Mouse (Mus musculus) cerebellum, adult 11-12 months (tissue): ENCODE data around the gene Pgap3.
A peak's percentile ranks its signal among the peaks of the same experiment; 100 is the strongest.

ENCODE experiments used
- DNase-seq: peaks from one replicate; pipeline ENCODE4 v3.0.0; 2022

The Pgap3 gene

DNA sequence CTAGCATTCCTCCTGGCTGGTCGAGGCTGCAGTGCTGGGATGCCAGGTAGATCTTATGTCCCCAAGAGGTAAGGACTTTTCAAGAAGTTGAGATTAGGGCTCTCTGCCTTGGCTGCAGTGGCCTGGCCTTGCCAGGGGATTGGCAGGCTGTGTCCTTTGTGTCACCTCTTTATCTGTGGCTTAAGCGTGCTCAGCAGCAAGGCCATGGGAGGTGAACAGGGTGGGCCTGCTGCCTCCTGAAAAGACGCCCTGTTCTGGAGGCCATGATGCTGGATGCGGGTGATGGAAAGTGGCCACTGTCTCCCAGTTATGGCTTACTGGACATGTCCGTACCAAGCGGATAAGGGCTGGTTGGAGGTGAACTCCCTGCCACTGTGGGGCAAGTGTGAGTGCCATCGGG, 20.9 kb downstream of the Pgap3 start:
- no peak for DNase-seq

DNA sequence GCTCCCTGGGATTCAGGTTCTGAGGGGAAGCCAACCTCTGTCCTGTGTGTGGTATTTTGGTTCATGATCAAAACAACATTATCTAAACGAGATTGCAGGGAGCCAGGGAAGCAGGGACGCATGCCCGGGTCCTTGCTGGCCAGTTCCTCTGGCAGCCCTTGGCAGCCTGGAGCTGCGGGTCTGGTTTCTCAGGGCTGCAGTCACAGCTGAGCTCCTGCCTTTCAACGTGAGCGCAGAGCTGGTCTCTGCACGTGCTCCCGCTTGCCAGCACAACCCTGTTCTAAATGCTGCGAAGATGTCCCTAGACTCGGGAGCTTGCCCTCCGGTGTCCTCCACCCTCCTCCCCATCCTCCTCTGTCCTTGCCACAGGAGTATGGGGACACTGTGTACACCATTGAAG, 22.5 kb downstream of the Pgap3 start:
- DNase-seq: no peak

DNA sequence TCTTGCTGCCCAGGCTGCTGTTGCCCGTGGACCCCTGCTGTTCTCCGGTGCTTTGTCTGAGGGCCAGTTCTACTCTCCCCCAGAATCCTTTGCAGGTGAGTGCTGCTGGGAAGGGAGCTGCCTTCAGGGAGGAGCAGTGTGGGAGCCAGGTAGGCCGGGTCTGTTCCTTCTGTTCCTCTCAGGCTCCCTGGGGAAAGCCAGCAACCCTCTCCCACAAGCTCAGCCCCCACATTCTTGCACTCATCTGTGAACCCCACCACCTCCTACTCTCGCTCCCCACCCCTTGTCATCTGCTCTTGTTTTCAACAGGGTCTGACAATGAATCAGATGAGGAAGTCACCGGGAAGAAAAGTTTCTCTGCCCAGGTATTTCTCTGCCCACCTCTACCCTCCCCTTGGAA, 23.5 kb downstream of the Pgap3 start:
- DNase-seq: no peak

DNA sequence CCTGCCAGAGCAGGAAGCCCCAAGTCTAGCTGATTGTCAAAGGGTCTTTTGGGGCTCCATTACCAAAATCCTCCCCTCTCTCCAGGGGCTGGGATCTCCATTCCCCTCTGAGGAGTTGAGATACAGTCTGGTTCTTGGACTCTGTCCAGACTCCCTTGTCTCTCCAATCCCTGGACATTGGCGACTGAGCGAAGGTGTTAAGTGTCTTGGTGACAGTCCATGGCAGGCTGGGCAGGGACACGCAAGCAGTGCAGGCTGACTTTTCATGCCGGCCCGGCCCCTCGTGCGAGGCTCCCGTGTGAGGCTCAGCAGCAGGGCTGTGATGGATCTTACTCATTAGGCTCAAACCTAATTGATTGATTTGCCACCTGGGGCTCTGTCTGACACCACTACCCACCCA, 26.0 kb downstream of the Pgap3 start:
- DNase-seq: no peak

DNA sequence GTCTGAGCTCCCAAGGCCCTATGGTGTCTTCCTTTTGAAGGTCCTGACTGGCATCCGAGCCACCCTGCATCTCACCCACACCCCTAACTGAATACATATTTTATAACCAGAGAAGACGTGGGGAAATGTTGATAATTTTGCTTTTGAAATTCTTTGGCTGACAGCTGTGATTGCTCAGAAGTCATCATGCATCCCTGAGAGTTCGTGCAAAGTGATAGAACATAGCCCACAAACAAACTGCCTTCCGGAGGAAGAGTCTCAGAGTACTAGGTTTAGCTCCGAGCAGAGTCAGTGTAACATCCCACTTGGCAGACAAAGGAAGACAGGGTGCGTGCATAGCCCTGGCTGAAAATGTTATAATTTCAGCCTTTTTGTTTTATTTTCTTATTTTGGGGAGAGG, 27.0 kb downstream of the Pgap3 start:
- no peak for DNase-seq

DNA sequence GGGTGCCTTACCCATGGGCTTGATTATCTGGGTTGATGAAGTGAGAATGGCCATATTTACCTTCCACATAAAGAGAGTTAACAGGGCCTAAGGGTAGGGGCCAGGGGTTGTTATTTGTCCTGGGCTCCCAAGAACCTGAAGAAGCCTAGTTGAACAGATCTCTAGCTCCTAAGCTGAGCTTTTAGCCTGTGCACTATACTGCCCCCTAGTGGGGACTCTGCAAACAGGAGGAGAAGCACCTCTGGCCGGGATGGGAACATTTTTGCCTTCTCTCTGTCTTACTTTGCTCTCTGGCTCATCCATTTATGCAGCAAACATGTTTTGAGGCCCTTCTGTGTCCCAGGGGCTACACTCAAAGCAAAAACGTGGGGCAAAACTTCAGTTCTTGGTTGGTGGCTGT, 27.9 kb downstream of the Pgap3 start:
- DNase-seq: no peak

DNA sequence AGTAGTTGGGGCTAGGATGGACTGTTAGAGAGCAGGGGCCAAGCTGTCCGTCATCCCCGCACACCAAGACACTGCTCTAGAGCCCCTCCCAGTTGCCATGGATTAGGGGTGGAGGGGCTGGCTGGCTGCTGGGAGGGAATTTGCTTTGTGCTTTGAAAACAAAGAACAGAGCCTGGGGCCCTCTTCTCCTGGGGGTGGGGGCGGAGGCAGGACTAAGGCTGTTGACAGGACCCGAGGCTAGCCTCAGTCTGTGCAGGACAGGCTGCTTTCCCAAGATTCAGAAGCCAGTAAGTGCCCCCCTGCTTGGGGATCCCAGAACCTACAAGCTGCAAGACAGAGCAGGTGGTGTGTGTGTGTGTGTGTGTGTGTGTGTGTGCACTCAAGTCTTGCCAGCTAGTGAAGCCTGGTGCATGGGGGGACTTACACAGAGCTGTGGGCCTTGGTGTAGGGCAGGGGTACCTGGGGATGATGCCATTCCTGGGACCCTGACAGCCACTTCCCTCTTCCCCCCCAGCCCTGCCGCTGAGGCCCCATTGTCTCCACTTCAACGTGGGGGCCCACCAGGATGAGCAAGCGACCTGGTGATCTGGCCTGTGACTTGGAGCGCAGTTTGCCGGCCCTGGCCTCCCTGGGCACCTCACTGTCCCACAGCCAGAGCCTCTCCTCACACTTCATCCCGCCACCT, 28.6 kb downstream of the Pgap3 start:
- DNase-seq: no peak

DNA sequence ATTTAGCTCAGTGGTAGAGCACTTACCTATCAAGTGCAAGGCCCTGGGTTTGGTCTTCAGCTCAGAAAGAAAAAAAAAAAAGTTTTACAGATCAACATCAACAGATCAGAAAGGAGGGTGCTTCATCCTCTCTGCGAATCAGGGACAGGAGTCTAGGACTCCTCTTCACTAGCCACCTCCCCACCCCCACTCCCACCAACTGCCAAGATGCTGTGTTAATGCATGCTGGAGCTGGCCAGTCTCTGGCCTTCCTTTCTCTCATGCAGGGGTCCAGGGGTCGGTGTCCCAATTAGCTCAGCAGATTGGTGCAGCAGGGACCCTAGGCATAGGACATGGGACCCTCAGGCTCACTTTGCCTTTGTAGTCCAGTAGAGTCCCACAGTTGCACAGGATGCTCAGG, 29.7 kb downstream of the Pgap3 start:
- DNase-seq: no peak

DNA sequence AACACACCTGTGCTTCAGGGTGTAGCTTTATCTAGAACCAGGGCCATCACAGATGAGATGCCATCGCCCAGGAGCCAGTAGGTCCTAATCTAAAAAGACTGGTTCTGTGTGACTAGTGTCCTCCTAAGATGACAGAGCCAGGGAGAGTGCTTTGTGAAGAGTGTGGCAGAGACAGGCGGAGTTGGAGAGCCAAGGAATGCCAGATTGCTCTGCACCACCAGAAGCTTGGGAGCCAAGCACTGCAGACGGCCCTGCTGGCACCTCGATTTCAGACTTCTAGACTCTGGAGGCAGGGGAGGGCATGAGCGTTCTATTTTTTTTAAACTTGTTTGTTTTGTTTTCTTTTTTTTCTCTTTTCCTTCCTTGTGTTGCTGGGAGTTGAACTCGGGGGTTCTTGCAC, 31.0 kb downstream of the Pgap3 start:
- peak; percentile 73 for DNase-seq

DNA sequence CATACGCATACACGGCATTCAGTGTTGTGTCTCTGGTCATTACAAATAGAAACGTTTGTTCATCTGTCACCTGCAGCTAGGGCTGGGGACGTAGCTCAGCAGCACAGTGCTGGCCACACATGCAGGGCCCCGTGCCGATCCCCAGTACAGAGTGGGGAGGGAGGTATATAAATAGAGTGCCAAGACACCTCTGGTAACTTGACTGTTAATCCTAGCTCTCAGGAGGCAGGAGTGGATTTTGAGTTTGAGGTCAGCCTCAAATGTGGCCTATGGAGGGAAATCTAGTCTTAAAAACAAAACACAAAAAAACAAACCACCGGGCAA, 32.5 kb downstream of the Pgap3 start:
- no peak for DNase-seq

DNA sequence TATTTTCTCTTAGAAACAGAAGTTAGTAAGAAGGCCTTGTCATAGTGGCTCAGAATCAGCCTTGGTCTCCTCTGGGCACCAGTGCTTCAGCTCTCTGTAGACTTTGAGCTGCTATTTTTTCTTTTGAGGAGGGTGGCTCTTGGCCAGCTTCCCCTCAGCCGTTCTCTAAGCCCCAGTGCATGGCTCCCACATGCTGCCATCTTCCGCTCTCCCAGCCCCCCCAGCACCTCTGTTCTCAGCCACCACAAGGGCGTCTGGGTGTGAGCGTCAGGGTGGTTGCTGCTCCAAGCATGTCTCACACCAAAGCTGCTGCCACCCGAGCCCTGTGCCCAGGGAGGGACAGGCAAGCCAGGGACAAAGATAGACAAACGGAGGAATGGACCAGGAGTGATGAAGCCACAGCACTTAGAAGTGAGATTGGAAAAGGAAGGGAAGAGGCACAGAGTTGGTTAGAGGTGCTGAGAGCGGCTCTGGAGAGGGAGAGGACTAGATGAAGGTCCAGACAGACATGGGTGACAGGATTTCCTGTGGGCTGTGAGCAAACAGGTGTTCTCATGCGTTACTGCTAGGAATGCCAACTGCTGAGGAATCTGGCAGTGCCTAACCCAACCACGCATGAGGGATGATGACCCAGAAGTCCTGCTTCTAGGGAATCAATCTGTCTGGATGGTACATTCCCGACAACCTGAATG, 33.0 kb downstream of the Pgap3 start:
- no peak for DNase-seq

DNA sequence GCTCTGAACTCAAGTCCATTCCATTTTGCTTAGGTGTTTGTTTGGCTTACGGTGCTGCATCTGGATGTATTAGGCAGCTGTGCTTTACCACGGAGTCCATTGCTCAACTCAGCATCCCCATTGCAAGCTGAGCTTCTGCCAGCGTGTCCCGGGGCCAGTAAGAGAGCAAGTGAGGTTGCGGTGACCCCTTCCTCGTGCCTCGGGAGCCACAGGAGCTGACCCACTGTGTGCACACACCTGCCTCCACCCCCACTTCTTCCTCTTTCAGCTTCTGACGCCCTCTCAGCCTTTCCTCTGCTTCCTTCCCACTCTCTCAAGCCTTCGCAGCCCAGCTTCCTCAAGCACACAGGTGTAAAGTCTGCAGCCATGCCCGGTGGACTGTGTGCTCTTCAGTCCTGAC, 34.0 kb downstream of the Pgap3 start:
- no peak for DNase-seq

DNA sequence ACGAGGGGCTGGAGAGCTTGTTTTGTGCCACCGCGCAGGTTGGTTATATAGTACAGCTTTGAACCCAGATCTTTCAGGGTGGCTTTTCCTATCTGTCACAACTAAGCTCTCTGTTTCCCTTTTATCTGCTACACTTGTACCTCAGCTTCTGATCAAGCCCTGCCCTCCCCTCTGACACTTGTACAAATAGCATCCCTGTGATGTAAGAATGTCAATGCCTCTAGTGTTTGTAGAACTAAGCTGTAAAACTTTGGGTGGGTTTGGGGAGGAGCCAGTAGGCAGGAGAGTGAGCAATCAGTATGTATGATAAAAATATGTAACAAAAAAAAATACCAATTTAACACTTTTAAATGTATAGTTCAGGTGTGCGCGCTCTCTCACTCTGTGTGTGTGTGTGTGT, 35.9 kb downstream of the Pgap3 start:
- DNase-seq: no peak

DNA sequence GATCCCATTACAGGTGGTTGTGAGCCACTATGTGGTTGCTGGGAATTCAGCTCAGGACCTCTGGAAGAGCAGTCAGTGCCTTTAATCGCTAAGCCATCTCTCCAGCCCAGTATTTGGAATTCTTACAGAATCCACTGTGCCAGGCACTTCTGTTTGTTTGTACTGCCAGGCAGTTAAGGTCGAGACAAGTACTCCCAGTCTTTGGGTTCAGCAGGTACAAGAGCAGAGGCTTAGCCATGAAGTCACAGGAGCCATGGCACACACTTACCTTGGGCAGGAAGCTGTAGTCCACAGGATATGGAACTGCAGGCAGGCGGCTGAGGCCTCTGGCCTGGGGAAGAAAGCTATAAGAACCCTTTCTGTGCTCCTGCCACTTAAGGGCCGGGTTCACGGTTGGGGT, 36.5 kb downstream of the Pgap3 start:
- DNase-seq: no peak

DNA sequence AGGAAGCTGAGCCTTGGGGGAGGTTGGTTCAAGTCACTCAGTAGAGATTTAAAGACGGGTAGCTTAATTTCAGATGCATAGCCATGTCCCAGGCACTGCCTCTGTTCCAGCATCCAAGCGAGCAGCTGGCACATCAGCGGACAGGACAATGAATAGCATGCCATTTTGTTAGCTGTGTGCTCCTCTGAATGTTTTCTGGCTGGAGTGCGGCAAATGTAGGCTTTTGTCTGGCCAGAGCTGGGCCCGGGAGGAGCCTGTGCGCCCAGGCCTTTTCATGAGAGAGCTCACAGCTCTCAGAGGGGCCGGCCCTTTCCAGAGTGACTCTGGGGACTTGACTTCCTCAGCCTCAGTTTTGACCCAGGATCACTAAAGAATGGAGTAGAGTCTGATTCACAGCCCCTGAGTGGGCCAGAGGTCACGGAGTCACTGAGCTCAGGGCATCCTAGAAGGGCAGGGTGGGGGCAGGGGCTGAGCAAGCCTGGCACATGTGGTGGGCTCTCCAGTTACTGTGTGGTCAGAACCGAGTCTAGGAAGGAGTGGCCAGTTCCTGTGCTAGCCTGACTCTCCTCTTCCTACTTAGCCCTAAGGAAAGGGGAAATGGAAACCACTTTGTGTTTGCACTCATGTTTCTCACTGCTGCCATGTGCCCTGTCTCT, 39.3 kb downstream of the Pgap3 start:
- DNase-seq: no peak

DNA sequence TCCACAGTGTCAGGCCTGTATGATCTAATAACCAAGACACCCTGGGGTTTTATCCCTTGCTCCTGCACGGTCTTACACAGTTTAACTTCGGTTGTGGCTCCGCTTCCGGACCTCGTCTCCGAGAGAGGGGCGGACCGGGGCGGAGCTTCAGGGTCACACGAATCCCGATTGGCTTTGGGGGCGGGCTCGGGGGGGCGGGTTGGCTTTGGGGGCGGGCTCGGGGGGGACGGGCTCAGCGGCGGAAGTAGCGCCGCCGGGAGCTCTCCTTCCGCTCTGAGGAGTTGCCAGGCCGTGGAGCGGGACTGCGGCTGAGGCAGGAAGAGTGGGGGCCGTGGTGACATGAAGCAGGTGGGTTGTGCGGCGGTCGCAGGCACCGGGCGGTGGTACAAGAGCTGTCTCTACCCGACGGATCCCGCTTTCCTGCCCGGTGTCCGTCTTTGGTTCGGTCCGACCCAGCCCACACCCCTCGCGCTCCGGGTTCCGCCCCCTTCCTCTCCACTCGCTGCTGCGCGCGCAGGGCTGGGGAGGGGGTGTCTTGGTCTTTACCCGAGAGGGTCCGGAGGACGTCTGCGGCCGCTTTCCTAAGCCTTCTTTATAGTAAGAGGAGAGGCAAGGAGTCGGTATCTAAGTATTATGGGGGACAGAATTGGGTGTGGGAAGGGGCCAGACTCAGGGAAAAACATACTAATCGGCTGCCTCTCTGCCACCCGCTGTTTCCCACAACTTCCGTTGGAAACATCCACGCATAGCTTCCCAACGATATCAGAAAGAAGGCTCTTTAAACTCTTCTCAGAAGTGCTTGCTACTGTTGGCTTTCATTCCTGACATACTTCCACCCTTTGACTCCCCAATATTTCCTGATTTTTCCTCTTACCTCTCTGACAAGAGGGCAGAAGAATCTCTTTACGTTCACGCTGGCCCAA, 41.9 kb downstream of the Pgap3 start, which contains the start of gene Stard3:
Stard3 (plus strand) TSS at position 208 of the 923 bp plus-strand sequence.
- DNase-seq: peak; percentile 87

DNA sequence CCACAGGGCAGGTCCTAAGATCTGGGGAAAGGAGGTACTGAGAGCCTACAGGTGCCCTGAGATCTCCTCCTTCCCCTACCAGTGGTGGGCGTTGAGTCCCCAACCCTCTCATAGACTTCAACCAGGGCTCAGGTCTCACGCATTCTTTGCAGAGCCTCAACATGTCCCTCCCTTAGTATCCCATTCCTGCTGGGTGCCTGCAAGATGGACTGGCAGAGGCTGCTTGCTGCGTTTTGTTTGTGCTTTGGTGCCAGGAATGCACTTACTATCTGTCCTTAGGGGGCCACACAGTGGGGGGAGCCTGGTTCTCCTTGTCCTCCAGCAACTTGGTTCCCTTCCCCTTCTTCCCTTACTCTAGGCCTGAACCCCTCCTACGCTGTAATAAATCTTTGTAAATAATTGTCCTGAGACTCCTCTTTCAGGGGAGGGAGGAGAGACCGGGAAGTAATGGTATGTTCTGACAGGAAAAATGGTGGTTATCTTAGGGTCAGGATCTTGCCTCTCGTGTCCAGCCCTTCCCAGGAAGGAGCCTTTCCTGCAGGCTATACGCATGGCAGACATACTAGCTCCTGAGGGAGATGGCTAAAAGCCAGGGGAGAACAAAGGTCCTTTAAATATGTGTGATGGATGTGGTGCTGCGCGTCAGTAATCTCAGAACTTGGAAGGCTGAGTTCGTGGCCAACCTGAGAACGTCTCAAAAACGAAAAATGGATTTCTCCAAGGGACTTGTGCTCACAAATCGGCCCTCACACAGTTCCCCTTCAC, 42.7 kb downstream of the Pgap3 start:
- no peak for DNase-seq

DNA sequence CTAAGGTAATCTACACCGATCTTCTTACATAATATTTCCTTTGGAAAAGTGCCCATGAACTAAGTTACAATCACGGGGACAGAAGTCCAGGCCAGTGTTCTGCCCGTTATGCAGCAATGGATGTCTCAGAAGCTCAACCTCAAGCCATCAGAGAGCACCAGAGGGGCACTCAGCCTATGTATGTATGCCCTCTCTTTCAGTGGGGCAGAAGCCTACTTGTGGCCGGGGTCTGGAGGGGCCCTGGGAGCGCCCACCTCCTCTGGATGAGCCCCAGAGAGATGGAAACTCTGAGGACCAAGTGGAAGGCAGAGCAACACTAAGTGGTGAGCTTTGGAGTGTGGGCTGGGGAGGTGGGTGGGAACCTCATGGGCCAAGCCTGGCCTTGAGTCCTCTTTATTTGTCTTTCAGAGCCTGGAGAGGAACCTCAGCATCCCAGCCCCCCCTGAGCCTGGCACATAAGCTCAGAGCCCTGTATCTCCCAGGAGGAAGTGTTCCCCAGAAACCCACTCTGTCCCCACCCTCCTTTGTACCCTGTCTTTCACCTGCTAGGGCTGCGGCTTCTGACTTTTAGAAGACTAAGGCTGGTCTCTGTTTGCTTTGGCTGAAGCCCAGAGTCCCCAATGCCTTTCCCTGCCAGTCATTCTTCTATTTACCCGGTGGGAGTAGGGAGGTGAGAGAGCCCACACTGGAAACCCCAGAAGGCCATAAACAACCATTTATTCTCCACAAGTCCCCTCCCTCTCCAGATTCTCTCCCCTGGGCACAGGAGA, 43.5 kb downstream of the Pgap3 start:
- DNase-seq: no peak

DNA sequence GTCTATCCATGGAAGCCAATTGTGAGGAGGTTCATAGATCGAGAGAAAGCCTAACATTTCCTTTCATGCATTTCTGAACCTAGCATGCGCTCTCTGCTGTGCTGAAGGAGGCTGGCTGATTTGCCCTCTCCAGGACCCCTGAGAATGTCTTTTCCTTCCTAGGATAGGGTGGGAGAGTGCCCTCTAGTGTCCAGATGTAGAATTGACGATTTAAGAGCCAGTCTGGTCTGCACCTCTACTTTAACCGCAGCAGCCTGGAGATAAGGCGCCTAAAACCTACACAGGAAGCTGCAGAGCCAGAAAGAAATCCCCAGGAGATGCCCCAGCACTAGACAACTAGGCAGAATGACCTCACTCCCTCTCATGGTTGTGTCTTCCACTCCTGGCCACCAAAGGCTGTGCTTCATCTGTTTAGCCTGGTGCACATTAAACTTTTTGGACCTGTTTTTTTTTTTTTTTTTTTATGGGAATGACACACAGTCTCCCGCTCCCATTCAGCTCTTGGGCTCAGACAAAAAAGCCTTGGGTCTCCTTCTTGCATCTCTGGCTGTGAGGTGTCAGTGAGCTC, 44.5 kb downstream of the Pgap3 start:
- DNase-seq: no peak

DNA sequence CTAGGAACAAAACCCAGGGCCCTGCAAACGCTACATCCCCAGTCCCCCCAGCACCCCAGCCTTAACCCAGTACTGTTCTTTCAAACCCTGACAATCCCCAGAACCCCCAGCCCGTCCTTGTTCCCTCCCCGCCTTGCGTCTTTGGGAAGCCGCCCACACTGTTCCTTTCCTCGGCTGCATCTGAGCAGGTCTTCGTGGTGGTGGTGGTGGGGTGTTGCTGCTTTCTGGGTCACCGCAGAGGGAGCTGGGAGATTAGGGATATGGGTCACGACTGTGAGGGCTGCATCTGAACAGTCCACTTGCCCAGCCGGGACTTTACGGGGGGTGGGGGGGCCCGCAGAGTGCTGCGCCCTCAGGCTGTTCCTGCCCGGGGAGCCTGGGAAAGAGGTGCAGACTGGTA, 45.8 kb downstream of the Pgap3 start:
- DNase-seq: no peak

DNA sequence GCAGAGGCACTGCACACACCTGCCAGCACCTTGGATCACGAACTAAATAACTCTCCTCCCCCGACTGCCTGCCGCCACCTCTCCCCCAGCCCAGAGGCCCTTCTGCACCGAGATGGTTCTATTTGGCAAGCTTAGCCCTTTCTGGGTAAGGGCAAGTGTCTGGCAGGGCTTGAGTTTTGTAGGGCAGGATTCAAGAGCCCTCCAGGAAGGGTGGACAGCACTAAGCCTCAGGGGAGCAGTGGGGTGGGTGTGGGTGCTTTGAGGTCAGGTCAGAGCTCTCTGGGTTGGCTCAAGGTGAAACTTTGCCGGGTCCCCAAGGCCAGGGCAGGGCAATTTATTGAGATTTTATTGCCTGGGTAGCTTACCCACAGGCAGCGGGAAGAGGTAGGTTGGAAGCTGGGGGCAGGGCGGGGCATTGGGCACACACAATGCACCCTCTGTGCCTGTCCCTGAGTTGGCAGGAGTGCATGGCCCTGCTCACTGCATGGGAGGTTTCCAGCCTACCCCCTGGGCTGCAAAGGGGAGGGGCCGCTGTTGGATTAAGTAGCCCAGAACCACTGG, 46.6 kb downstream of the Pgap3 start:
- DNase-seq: no peak
